ENCODE assay signal across 8 mouse cellular contexts in genomic region chr14:101608519-101609368, GRCm38 (mm10). TPM values are rescaled to one million over a fixed set of nuclear protein-coding genes. Genes with fewer than 3 reads are reported as not detected.
A peak's percentile ranks its signal among the peaks of the same experiment; 100 is the strongest.
DNase-seq lines count a peak whose midpoint lies in the region; ATAC-seq and TF ChIP-seq lines count a peak whose summit lies in the region.

Gene Tbc1d4 (minus strand): TSS chr14:101609191.

- no peaks in the 10 kb centered on the region for H3K79me3 ChIP-seq in C2C12 (ENCODE audit: low read depth)

- peak within 1 kb of the TSS; percentile 95 for H3K9ac ChIP-seq in heart, embryonic 13.5 days
- peak within 1 kb of the TSS; percentile 66 for H3K9ac ChIP-seq in liver, embryonic 13.5 days
- H3K9ac ChIP-seq in stomach, embryonic 16.5 days (ENCODE audit: low read length) = peak within 1 kb of the TSS; percentile 90

- peaks cover 15% of the 10 kb centered on the region for H3K4me1 ChIP-seq in heart, embryonic 13.5 days
- H3K4me1 ChIP-seq in liver, embryonic 13.5 days (replicated peaks) = peaks cover 6% of the 10 kb centered on the region; the same call in 1 of the 2 replicates
- H3K4me1 ChIP-seq in stomach, embryonic 16.5 days (ENCODE audit: control insufficient read depth, insufficient read depth, low read length) = 0 out of 2 replicates have a peak, but pooled peaks cover 6% of the 10 kb centered on the region

- ATAC-seq in heart, embryonic 13.5 days (ENCODE audit: extremely low read depth, insufficient number of reproducible peaks, low FRiP score, low TSS enrichment) = peak; percentile 74
- ATAC-seq in liver, embryonic 13.5 days (ENCODE audit: low read depth) = peak; percentile 80
- ATAC-seq in stomach, embryonic 16.5 days (ENCODE audit: insufficient read depth, low FRiP score) = peak; percentile 92

- peaks cover 6% of the 10 kb centered on the region for H3K79me2 ChIP-seq in C2C12 (ENCODE audit: control insufficient read depth, insufficient read depth)

- DNase-seq in brain, adult 2 months (ENCODE audit: low read depth, low spot score) = peak; percentile 91
- DNase-seq in fibroblast of lung, adult 2 months (ENCODE audit: low read depth) = peak; percentile 76
- peak; percentile 89 for DNase-seq in kidney, postnatal 10 days
- peak; percentile 25 for DNase-seq in liver, embryonic 13.5 days
- DNase-seq in natural killer cell, adult 2 months (ENCODE audit: low spot score in 2 of 2) = peak; percentile 5 to 21

- H3K4me2 ChIP-seq in heart, embryonic 13.5 days = peak within 1 kb of the TSS; percentile 96
- H3K4me2 ChIP-seq in liver, embryonic 13.5 days = peak within 1 kb of the TSS; percentile 81
- peak within 1 kb of the TSS; percentile 99 for H3K4me2 ChIP-seq in stomach, embryonic 16.5 days (ENCODE audit: low read depth, low read length)

- peak within 1 kb of the TSS; percentile 94 for H3K27ac ChIP-seq in heart, embryonic 13.5 days (replicated peaks)
- H3K27ac ChIP-seq in liver, embryonic 13.5 days = no peak within 1 kb of the TSS
- H3K27ac ChIP-seq in stomach, embryonic 16.5 days (ENCODE audit: low read length) = peak within 1 kb of the TSS; percentile 59

- peak; percentile 84 for TF ChIP-seq CTCF in C2C12 (IDR thresholded peaks at IDR 0.05; ENCODE audit: control insufficient read depth, insufficient read depth, insufficient read length)

- no peaks in the 10 kb centered on the region for H3K27me3 ChIP-seq in C2C12 (ENCODE audit: control insufficient read depth, insufficient read depth, insufficient read length)
- no peaks in the 10 kb centered on the region for H3K27me3 ChIP-seq in heart, embryonic 13.5 days (replicated peaks)
- peaks cover 26% of the 10 kb centered on the region for H3K27me3 ChIP-seq in liver, embryonic 13.5 days
- no peaks in the 10 kb centered on the region for H3K27me3 ChIP-seq in stomach, embryonic 16.5 days (ENCODE audit: control insufficient read depth, insufficient read depth, low read length)

- H3K9me3 ChIP-seq in heart, embryonic 13.5 days = no peaks in the 10 kb centered on the region
- H3K9me3 ChIP-seq in liver, embryonic 13.5 days (replicated peaks) = no peaks in the 10 kb centered on the region
- H3K9me3 ChIP-seq in stomach, embryonic 16.5 days (replicated peaks; ENCODE audit: control insufficient read depth, low read length) = no peaks in the 10 kb centered on the region

- H3K36me3 ChIP-seq in C2C12 (ENCODE audit: control insufficient read depth, insufficient read depth) = no peaks in the 10 kb centered on the region
- no peaks in the 10 kb centered on the region for H3K36me3 ChIP-seq in heart, embryonic 13.5 days
- no peaks in the 10 kb centered on the region for H3K36me3 ChIP-seq in liver, embryonic 13.5 days
- H3K36me3 ChIP-seq in stomach, embryonic 16.5 days (ENCODE audit: control insufficient read depth, insufficient read depth, low read length) = no peaks in the 10 kb centered on the region

- H3ac ChIP-seq in C2C12 (ENCODE audit: control insufficient read depth, insufficient read length, low read depth) = peak within 1 kb of the TSS; percentile 69

- WGBS in heart, embryonic 13.5 days = under 1% methylated on average over 62 of the region's 62 CpGs
- under 1% methylated on average over 62 of the region's 62 CpGs for WGBS in liver, embryonic 13.5 days (ENCODE audit: insufficient replicate concordance)
- under 1% methylated on average over 62 of the region's 62 CpGs for WGBS in stomach, embryonic 16.5 days

- peak within 1 kb of the TSS; percentile 51 for H3K4me3 ChIP-seq in C2C12 (ENCODE audit: insufficient read depth, poor library complexity, severe bottlenecking)
- H3K4me3 ChIP-seq in heart, embryonic 13.5 days = peak within 1 kb of the TSS; percentile 91
- H3K4me3 ChIP-seq in liver, embryonic 13.5 days (replicated peaks) = peak within 1 kb of the TSS; percentile 64
- peak within 1 kb of the TSS; percentile 95 for H3K4me3 ChIP-seq in stomach, embryonic 16.5 days (replicated peaks; ENCODE audit: low read length)

TF ChIP-seq in C2C12, 6 proteins besides CTCF, POLR2A, EP300 and RAD21:
- TF ChIP-seq MYOD1 (IDR thresholded peaks at IDR 0.05; ENCODE audit: control insufficient read depth, insufficient read length, low read depth) (no peak), MAX (IDR thresholded peaks at IDR 0.05) (no peak), USF1 (IDR thresholded peaks at IDR 0.05; ENCODE audit: low read depth) (no peak), MYOG (IDR thresholded peaks at IDR 0.05; ENCODE audit: control insufficient read depth, extremely low read depth, insufficient read length) (no peak), CEBPB (IDR thresholded peaks at IDR 0.05; ENCODE audit: low read depth) (no peak), FOSL1 (IDR thresholded peaks at IDR 0.05; ENCODE audit: insufficient read depth, low read length, poor library complexity, severe bottlenecking) (no peak)

RNA-seq across cellular contexts. Expression of gene Tbc1d4, which starts in this region (rescaled TPM):
- 1.9 TPM for polyA plus RNA-seq in C2C12 (2012; fragmentation: generic; extraction: Trizol)
- 18.5 and 21.5 TPM in 2 replicates for polyA plus RNA-seq in heart, embryonic 13.5 days (2015; fragmentation: Nextera tagmentation; extraction: Ambion mirVana)
- polyA plus RNA-seq in liver, embryonic 13.5 days (2015; fragmentation: Nextera tagmentation; extraction: Ambion mirVana) = 1.7 and 2.4 TPM in 2 replicates
- 7.3 and 8.7 TPM in 2 replicates for polyA plus RNA-seq in stomach, embryonic 16.5 days (2015; fragmentation: Nextera tagmentation; extraction: Ambion mirVana)

Comparison
In these comparisons a context has a peak if more than half of its experiments do, and no peak if none do; other contexts are left out.
1. DNase-seq: peak in every context shown above with its lines; median percentile 91 in brain, adult 2 months; 89 in kidney, postnatal 10 days; 76 in fibroblast of lung, adult 2 months; 25 in liver, embryonic 13.5 days; 13 in natural killer cell, adult 2 months.